Mouse (Mus musculus) C2C12 (cell line): ENCODE results near the gene Gm10228.
"Not testable (repeated sequence)": the region's sequence is repeated elsewhere in the genome, so short reads cannot be mapped to it uniquely, and the experiment has no call there.

Source experiments
- CEBPB ChIP-seq: IDR thresholded peaks from one replicate; pipeline ENCODE4 v1.6.1; 2011; ENCODE audit warnings: low read depth, mild to moderate bottlenecking, control low read depth, moderate library complexity
- CTCF ChIP-seq: IDR thresholded peaks from one replicate; pipeline ENCODE4 v1.5.1; 2011; ENCODE audit not compliant: control insufficient read depth, insufficient read depth, insufficient read length
- FOSL1 ChIP-seq: IDR thresholded peaks from one replicate; pipeline ENCODE4 v1.8.0; 2011; ENCODE audit warnings: mild to moderate bottlenecking, low read length; ENCODE audit not compliant: poor library complexity, insufficient read depth, severe bottlenecking
- MAX ChIP-seq: IDR thresholded peaks from one replicate; pipeline ENCODE4 v1.6.1; 2011; ENCODE audit warnings: mild to moderate bottlenecking, control low read depth
- MYOD1 ChIP-seq: IDR thresholded peaks from one replicate; pipeline ENCODE4 v1.6.1; 2011; ENCODE audit warnings: low read depth; ENCODE audit not compliant: control insufficient read depth, insufficient read length
- MYOG ChIP-seq: IDR thresholded peaks from one replicate; pipeline ENCODE4 v1.6.1; 2011; ENCODE audit not compliant: control insufficient read depth, insufficient read length; ENCODE audit errors: extremely low read depth
- USF1 ChIP-seq: IDR thresholded peaks from one replicate; pipeline ENCODE4 v1.6.1; 2011; ENCODE audit warnings: low read depth, mild to moderate bottlenecking, control low read depth, moderate library complexity

- TF ChIP-seq MAX, CTCF, USF1, MYOG, CEBPB, MYOD1, FOSL1: not testable (repeated sequence)
These were observed 22.6 kb upstream of the Gm10228 start, which contains the start of gene 1110025L11Rik for GRCm38 (mm10) chr16:89063902-89064301.
